Mouse (Mus musculus): ENCODE results near the gene Greb1. TPM values are rescaled to one million over a fixed set of nuclear protein-coding genes. Genes with fewer than 3 reads are reported as not detected.
A peak's percentile ranks its signal among the peaks of the same experiment; 100 is the strongest.

Greb1 gene
- total RNA-seq, 2 experiments from 2014 or later = 0.86 to 1.1 TPM

DNA sequence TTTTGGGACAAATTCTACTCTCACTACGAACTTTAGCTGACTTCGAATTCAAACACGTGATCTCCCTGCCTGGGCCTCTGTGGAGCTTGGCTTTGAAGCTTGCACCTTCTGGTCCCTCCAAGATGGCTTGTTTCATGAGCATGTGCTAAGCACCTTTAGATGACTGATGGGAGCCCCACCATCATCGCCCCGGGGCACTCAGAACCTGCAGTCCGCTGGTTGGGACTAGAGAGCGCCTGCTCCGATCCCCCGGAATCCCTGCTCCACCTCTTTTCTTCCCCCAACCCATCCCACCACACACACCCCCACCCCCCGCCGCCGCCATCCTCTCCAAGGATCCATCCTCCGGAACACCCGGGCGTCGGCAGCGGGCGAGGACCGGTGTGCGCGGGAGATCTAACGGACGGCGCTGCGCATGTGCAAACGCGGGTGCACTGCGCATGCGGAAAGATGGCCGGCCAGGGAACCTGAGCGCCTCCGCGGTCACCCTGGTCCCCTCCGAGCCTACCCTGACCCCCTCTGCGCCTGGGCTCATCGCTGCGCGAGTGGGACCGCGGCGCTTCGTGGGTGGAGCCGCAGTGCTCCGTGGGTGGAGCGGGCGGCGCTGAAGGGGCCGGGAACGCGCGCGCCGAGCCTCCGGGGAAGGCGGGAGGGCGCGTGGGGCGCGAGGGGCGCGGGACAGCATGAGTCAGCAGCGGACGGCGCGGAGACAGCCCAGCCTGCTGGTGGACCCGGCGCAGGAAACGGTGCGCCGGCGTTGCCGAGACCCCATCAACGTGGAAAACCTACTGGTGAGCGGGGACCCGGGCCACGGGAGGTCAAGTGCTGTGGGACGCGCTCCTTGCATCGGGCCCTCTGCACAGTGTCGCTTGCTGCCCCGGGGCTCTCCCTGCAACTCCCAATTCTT, 10.1 kb upstream of the Greb1 start, which contains the start of gene E2f6:
Gene E2f6 (plus strand): TSS at position 439 of the 907 bp plus-strand sequence.
- intact Hi-C loops (cut with DNase I) = no loop called here

DNA sequence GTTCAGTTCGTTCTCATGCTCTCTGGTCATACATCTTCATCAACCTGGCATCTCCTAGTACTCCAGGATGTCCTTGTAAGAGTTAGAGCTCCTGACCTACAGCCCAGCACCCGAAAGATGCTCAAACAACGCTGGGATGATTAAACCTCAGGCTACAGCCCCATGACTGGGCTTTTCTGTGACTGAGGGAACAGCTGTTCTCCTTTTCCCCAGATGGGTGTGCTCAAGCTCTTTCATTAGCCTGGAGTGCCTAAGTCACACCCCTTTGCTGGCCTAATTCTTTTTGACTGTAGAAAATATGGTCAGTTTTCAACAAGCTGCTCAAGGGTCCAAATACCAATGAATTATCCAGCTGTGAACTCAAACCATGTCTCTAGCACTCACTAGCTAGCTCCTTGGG, 7.4 kb upstream of the Greb1 start:
- intact Hi-C loops (cut with DNase I) = loop anchor here (10.0 kb wide), 1 partner anchor 447 kb away; no protein-coding TSS in a partner anchor
- no peak for DNase-seq

More for the DNA sequence above, 10.1 kb upstream of the Greb1 start, which contains the start of gene E2f6:
- peak; percentile 64 to 82 for DNase-seq

DNA sequence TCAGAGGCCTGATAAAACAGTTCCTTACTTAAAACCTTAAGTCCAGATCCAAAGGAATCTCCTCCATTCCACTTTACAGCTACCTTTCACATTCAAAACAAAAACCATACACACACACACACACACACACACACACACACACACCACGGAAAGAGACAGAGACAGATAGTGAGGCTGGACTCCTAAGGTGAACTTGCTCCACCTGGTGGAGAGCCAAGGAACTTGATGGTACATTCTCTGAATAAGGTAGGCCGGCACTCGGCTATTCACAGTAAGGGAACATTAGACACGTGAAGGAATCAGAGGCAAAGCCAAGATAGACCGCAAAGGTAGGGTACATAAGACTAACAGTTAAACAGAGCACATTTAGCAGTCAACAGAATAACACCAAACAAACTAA, 4.8 kb upstream of the Greb1 start:
- intact Hi-C loops (cut with DNase I) = loop anchor here (1.0 to 10.0 kb wide), 2 partner anchors 88 to 449 kb away; no protein-coding TSS in a partner anchor
- peak in 1 of 2 experiments; percentile 63 for DNase-seq

DNA sequence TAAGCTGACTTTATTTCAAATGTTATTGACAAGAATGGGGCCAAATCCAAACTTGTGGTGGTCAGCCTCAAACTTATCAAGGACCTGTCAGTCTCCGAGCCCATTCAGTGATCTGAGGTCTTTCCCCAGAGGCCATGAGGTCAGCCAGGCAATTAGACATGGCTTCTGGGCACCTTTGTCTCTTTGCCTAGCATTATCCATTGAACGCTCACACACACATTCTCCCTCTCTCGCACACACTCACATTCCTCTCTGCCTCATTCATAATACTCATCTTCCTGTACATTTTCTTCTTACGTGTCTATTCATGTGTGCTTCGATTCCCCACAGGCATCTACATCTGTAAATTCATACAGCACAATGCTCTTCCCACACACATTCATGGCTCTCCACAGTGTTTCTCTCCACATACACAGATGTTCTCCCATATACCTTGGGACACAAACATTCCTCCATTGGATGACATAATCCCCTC, 3.3 kb upstream of the Greb1 start:
- intact Hi-C loops (cut with DNase I) = loop anchor here (5.0 to 10.0 kb wide), 3 partner anchors 142 to 451 kb away; no protein-coding TSS in a partner anchor
- DNase-seq = no peak

DNA sequence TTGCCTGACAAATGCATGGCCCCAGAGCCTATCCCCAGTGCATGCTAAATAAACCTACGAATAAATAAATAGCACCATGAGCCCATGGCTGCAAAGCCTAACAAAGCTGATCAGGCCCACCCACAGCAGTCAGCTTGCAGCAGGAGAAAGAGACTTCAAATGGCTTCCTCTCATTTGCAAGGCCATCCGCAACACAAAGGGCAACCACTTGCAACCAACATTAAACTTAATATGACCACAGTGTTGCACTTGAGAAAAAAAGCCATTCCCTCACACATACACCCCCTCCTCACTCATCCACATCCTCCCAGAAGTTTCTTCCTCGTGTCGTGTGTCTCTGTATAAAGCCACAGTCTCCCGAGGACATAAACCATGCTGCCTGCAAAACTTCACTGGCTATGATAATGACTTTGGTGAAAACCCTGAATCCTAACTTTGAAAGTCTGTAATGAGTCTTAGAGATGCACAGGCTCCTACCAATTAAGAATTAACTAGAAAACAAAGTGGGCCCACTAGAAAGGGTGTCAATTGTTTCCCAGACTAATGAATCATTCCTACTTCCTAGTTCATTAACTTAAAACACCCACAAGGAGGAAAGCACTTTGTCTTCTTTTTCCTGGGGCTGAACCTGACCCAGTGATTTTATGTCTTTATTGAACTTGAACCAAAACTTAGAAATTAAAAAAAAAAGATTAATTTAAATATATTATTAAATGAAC, 2.7 kb upstream of the Greb1 start:
- no peak for DNase-seq
- intact Hi-C loops (cut with DNase I) = loop anchor here (5.0 to 10.0 kb wide), 3 partner anchors 141 to 451 kb away; no protein-coding TSS in a partner anchor

DNA sequence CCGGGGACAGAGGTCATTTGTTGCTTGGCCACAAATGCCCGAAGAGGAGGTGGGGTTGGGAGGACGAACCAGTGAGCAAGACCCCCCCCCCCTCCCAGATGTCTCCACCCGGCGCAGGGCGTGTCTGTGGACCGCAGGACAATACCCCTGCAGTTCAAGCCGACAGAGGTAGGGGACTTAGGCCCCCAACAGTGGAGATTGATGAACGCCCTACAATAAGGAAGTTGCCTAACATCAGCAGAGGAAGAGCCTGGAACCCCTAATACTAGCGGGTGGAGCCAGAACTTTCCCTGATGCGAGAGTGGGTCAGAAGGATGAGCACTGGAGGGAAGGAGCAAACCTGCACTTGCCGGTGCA, 251 bp upstream of the Greb1 start:
- intact Hi-C loops (cut with DNase I) = loop anchor here (5.0 to 10.0 kb wide), 3 partner anchors 139 to 454 kb away; no protein-coding TSS in a partner anchor

DNA sequence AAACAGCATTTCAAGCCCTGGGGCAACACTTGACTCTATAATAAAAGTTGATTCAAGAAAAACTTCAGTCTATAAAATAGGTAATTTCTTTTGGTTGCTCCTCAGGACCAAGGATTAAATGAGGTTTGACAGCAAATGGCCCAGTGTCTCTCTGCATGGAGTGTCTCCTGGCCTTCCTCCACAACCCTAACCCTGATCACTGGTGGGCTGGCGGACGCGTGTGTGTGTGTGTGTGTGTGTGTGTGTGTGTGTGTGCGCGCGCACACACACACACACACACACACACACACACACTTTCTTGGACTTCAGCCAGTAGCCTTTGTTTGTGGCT, 793 bp downstream of the Greb1 start:
- DNase-seq = no peak
- intact Hi-C loops (cut with DNase I) = loop anchor here (5.0 to 10.0 kb wide), 4 partner anchors 43 to 455 kb away; no protein-coding TSS in a partner anchor

More for the DNA sequence above, 251 bp upstream of the Greb1 start:
- DNase-seq = no peak

DNA sequence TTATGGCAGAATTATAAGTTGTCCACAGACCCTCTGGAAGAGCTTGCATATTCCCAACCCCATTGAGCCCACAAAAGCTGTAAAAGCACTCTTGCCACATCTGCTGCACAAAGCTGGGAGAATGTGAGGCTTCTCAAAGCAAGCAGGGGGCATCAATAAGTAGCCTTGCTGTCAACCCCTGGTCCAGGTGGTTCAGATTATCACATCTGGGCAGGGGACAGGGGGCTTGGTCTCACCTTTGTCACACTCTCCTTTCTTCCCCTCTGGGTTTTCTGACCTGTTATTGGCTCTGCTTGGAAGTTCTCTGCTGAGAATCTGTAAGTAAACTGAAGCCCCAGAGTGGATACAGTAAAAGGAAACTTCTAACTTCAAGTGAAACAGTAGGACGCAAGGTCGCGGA, 1.8 kb downstream of the Greb1 start:
- DNase-seq = no peak
- intact Hi-C loops (cut with DNase I) = loop anchor here (5.0 kb wide), 1 partner anchor 42 kb away; no protein-coding TSS in a partner anchor

DNA sequence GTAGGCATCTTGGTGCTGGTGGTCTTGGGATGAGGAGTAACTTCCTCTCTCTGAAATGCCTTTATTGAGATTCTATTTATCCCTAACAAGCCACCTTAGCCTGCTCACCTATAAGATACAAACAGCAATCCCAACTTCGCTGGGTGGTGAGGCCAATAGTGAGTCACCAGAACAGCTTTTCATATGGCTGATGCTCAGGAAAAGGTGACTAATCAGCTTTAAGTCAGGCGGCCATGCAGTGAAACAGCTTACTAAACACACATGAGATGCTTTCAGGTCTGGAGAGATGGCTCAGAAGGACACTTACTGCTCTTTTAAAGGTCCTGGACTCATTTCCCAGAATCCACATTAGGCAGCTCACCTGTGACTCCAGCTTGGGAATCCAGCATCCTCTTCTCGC, 4.9 kb downstream of the Greb1 start:
- no peak for DNase-seq

DNA sequence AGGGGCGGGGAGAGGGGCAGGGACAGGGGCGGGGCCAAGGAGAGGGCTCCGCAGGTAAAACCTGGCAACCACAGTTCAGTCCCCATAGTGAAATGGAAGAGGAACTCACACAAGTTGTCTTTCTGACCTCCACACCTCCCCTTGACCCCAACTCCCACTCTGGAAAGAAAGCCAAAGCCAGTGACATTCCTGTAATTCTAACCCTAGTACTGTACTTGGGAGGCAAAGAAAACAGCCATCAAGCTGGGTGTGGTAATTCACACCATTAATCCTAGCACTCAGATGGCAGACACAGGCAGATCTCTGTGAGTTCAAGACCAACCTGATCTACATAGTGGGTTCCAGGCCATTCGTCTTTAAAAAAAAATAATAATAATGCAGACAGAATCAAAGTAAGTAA, 7.3 kb downstream of the Greb1 start:
- no peak for DNase-seq
- intact Hi-C loops (cut with DNase I) = no loop called here

More for the DNA sequence above, 4.9 kb downstream of the Greb1 start:
- intact Hi-C loops (cut with DNase I) = loop anchor here (5.0 kb wide), 1 partner anchor 38 kb away; no protein-coding TSS in a partner anchor

DNA sequence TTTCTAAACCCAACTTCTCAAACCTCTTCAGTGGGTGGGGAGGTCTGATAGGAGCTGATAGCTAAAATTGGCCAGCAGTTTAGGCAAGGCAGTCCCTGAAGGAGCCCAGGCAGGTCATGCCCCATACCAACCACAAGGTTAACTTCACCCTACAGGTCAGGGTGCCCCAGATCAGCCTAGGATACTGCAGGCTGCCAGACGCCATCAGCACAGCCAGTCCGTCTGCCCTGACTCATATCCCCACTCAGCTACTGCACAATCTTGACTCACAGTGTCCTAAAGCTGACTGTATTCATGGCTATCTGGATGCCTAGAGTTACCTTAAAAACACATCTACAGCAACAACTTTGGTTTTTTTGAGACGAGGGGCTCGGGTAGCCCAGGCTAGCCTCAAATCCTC, 10.2 kb downstream of the Greb1 start:
- intact Hi-C loops (cut with DNase I) = no loop called here

DNA sequence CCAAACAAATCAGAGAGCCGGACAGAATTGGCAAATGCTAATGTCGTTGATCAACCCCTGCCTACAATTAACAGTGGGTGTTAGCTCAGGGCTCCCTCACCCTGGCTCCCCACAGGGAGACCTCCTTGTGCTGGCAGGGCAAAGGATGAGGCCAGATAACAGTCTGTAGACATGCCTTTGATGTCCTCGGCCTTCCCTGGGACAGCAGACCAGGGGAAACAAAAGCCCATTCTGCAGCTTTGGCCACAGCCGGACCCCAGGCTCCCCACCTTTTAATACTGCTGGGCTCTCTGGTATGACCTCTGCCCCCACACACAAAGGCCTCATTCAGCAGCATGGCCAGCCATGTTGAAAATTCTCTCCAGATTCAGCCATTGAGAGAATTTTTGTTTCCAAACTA, 10.9 kb downstream of the Greb1 start:
- no peak for DNase-seq
- intact Hi-C loops (cut with DNase I) = no loop called here

More for the DNA sequence above, 10.2 kb downstream of the Greb1 start:
- DNase-seq = no peak

DNA sequence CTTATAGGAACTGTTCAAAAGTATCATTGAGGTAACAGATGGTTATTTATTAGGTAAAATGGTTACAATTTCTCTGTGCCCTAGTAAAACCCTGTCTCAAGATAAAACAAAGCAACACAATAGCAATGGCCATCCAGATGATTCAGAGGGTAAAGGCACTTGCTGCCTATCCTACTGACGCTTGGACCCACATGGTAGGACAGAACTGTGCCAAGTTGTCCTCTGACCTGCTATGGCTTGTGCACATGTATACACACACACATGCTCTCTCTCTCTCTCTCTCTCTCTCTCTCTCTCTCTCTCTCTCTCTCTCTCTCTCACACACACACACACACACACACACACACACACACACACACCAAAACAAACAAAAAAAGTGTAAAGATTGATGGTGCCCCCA, 11.5 kb downstream of the Greb1 start:
- intact Hi-C loops (cut with DNase I) = no loop called here
- DNase-seq = no peak

DNA sequence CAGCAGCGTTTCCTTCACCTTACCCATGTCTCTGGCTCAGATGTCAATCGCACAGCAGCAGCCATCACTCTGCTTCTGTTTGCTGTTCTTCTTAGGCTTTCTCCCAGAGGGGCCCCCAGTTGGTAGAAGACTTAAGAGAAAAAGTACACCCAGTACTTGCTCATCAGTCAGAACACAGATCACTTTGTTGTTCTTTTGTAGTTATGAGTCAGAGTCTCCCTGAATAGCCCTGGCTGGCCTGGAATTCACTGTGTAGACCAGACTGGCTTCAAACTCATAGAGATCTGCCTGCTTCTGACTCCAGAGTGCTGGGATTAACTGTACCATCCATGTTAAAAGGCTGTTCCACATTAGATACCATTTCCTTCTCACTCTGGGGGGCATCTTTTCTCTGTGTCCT, 12.1 kb downstream of the Greb1 start:
- intact Hi-C loops (cut with DNase I) = no loop called here
- DNase-seq = no peak

DNA sequence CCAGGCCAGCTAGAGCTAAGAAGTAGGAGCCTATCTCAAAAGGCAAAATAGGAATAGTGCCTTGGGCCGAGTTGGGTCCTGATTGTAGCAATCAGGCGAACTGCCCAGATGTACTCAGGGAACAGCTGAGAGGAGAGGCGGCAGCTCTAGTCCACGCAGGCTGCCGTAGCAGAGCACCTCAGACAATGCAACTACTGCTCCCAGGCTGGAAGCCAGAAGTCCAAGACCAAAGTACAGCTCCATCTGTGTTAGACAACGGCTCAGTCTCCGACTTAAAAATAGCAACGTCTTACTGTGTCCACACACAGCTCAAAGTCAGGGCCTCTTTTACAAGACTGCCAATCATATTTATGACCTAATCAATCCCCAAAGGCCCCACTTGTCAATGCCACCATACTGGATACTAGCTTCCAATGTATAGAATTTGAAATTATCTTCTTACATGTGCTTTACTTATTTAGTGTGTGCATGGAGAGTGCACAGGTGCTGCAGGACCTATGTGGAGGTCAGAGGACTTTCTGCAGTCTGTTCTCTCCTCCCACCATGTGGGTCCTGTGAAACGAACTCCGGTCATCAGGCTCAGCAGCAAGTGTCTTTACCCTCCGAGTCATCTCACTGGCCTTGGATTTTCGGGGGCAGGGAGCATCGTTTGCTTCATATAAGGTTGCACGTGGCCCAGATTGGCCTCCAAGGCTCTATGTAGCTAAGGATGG, 19.5 kb downstream of the Greb1 start:
- no peak for DNase-seq
- intact Hi-C loops (cut with DNase I) = no loop called here

DNA sequence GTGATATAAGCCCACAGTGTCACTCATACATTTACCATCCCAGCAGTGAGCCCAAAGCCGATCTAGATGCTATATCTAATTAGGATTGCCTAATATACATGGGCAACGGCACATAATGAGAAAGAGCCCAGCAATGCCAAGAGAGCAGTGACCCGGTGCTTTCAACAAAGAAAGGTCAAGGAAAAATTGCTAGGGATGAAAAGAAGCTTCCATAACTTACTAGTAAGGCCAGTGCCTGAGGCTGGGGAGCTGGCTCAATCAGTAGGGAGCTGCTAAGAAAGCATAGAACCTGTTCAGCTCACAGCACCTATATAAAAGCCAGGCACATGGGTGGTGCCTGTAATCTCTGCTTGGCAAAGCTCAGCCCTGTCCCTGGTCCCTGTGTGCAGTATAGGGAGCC, 20.4 kb downstream of the Greb1 start:
- no peak for DNase-seq

DNA sequence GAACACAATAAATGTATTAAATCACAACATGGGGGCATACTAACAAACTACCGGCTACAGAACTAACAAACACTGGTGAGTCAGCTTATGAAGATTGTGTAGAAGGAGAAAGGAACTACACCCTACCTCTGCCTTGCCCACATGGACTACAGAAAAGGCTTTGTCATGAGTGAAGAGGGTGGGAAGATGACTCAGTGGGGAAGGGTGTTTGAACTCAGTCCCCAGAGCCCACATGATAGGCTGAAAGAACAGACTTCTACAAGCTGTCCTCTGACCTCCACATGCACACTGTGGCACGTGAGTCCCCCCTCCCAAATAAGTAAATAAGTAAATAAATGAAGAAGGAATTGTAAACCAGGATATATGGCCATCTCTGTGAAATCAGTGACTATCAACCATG, 21.5 kb downstream of the Greb1 start:
- intact Hi-C loops (cut with DNase I) = no loop called here
- DNase-seq = no peak

More for the DNA sequence above, 20.4 kb downstream of the Greb1 start:
- intact Hi-C loops (cut with DNase I) = no loop called here

DNA sequence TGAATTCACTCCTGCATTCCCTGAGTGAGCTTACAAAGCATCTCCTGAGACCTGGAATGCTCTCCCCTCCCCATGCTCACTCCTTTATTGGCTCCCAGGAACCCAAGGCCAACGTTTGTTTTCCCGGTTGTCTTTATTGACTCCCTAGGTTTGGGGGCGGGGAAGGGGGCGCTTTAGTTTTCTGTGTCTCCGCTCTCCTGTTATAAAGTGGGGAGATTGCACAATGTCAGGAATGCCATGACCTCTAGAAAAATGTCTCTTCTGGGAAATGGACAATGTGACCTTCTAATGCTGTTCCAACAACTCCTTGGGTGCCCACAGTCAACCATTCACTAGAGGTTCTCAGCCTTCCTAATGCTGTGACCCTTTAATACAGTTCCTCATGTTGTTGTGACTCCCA, 22.2 kb downstream of the Greb1 start:
- intact Hi-C loops (cut with DNase I) = no loop called here
- DNase-seq = no peak

DNA sequence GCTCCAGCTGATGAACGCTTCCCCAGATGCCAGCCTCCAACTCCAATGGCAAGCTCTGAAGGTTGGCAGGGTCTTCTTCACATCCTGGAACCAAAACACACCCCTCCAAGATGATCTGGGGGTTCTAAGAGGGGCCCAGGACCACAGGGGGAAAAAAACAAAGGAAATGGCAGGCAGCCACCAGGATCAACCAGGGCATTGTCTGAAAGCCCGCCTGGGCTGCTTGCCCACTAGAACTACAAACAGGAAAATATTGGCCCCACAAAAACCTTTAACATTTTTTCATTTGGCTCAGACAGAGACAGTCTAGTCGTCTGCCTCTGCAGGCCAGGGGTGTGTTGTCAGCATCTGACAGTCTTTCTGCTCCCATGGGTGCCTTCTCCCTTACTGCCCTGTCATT, 25.3 kb downstream of the Greb1 start:
- no peak for DNase-seq
- intact Hi-C loops (cut with DNase I) = no loop called here

DNA sequence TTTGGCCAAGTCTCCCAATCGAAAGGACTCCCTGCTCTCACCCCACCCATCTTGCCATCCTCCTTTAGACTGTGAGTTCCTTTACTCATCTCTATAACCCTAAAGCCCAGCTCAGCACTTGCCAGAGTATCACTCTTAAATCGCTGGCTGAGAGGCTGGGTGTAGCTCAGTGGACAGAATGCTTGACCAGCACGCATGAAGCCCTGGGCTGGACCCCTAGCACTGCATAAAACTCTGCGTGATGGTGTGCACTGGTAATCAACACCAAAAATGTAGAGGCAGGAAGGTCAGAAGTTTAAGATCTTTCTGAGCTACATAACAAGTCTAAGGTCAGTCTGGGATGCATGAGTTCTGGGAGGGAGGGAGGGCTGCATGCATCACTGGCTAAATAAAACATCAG, 26.1 kb downstream of the Greb1 start:
- intact Hi-C loops (cut with DNase I) = no loop called here
- no peak for DNase-seq

Measured in gastrocnemius, postnatal 36 days (tissue).